Mouse (Mus musculus) neutrophil, adult 59 days (primary cell): ENCODE data around the gene Adamts7. TPM values are rescaled to one million over a fixed set of nuclear protein-coding genes. Genes with fewer than 3 reads are reported as not detected.

Experiments
- total RNA-seq, 2 experiments: library from RNA; stranded (reverse); gene quantifications; 1 replicate in 1 of 2; 2 replicates in 1 of 2; pipeline ENCODE4 v1.2.4; 2023

The Adamts7 gene
- total RNA-seq, result 1 to 10 TPM; 2.1 to 3.9 TPM

GRCm38 (mm10) chr9:90162926-90163748, at the start of gene Adamts7:
Gene Adamts7, plus strand, starts transcription at chr9:90163069.

GRCm38 (mm10) chr9:90114567-90115307, 48.1 kb upstream of the Adamts7 start, which contains the start of gene Morf4l1:
Gene Morf4l1, minus strand, starts transcription at chr9:90114774.

Other genes with a start within 250 kb of the Adamts7 start
- gene Ctsh, start 108.9 kb upstream of the Adamts7 start, total RNA-seq, result 100 to 1,000 TPM; 273 to 359 TPM
- 100 to 1,000 TPM; 248 to 272 TPM for gene Morf4l1, start 48.3 kb upstream of the Adamts7 start, total RNA-seq
- 10 to 100 TPM; 82.7 to 85.0 TPM for gene Tbc1d2b, start 107.7 kb downstream of the Adamts7 start, total RNA-seq